Mouse (Mus musculus) layer of hippocampus, adult 9-10 months (tissue): ENCODE data around the gene Plod2.

Experiments used
- DNase-seq: peaks from one replicate; pipeline ENCODE4 v3.0.0; 2022; ENCODE audit warnings: low spot score

The Plod2 gene

GRCm38 (mm10) chr9:92541977-92542561, at the start of gene Plod2:
Gene Plod2, plus strand, starts transcription at chr9:92542223.
- DNase-seq: no peak

GRCm38 (mm10) chr9:92499710-92500410, 42.2 kb upstream of the Plod2 start:
- DNase-seq: peak; percentile 55

GRCm38 (mm10) chr9:92504256-92504655, 37.8 kb upstream of the Plod2 start:
- no peak for DNase-seq

GRCm38 (mm10) chr9:92504889-92505288, 37.1 kb upstream of the Plod2 start:
- DNase-seq: no peak

GRCm38 (mm10) chr9:92511696-92512095, 30.3 kb upstream of the Plod2 start:
- no peak for DNase-seq

- DNase-seq: no peak
Measured at GRCm38 (mm10) chr9:92517036-92517435, 25.0 kb upstream of the Plod2 start.

GRCm38 (mm10) chr9:92520751-92521150, 21.3 kb upstream of the Plod2 start:
- DNase-seq: no peak

GRCm38 (mm10) chr9:92524506-92524905, 17.5 kb upstream of the Plod2 start:
- DNase-seq: no peak

GRCm38 (mm10) chr9:92530055-92530454, 12.0 kb upstream of the Plod2 start:
- DNase-seq: no peak

- DNase-seq: no peak
Measured at GRCm38 (mm10) chr9:92537735-92538134, 4.3 kb upstream of the Plod2 start.

GRCm38 (mm10) chr9:92538216-92538615, 3.8 kb upstream of the Plod2 start:
- DNase-seq: no peak

GRCm38 (mm10) chr9:92542591-92543416, 781 bp downstream of the Plod2 start:
- no peak for DNase-seq

- no peak for DNase-seq
Measured at GRCm38 (mm10) chr9:92544146-92544545, 2.1 kb downstream of the Plod2 start.

GRCm38 (mm10) chr9:92545021-92545420, 3.0 kb downstream of the Plod2 start:
- DNase-seq: no peak

- no peak for DNase-seq
Measured at GRCm38 (mm10) chr9:92546446-92546845, 4.4 kb downstream of the Plod2 start.

- DNase-seq: no peak
Measured at GRCm38 (mm10) chr9:92547106-92547505, 5.1 kb downstream of the Plod2 start.

- no peak for DNase-seq
Measured at GRCm38 (mm10) chr9:92547821-92548220, 5.8 kb downstream of the Plod2 start.

- no peak for DNase-seq
Measured at GRCm38 (mm10) chr9:92548603-92549002, 6.6 kb downstream of the Plod2 start.

GRCm38 (mm10) chr9:92549811-92550490, 7.9 kb downstream of the Plod2 start:
- DNase-seq: no peak

- DNase-seq: no peak
Measured at GRCm38 (mm10) chr9:92550981-92551380, 9.0 kb downstream of the Plod2 start.

GRCm38 (mm10) chr9:92551666-92552065, 9.6 kb downstream of the Plod2 start:
- no peak for DNase-seq

- no peak for DNase-seq
Measured at GRCm38 (mm10) chr9:92552691-92553090, 10.7 kb downstream of the Plod2 start.
